Mouse (Mus musculus) heart, embryonic 13.5 days (tissue): ENCODE data around the gene Ugt2b5. TPM values are rescaled to one million over a fixed set of nuclear protein-coding genes. Genes with fewer than 3 reads are reported as not detected.
"Not testable (repeated sequence)": the region's sequence is repeated elsewhere in the genome, so short reads cannot be mapped to it uniquely, and the experiment has no call there.

Experiments used
- ATAC-seq: fragments of 200-750 bp; cut with Nextera tagmentation; 2 replicates; pipeline ENCODE4 v1.8.0; 2017; ENCODE audit warnings: moderate TSS enrichment; ENCODE audit not compliant: insufficient number of reproducible peaks, low FRiP score, low TSS enrichment; ENCODE audit errors: extremely low read depth
- H3K27ac ChIP-seq: fragments of 300-500 bp; sonication (generic); replicated peaks from 2 replicates; pipeline ENCODE4 v1.5.1; 2015; ENCODE audit warnings: moderate library complexity, mild to moderate bottlenecking, inconsistent platforms
- H3K27me3 ChIP-seq: fragments of 300-500 bp; sonication (generic); replicated peaks from 2 replicates; pipeline ENCODE4 v1.6.1; 2015; ENCODE audit warnings: mild to moderate bottlenecking, inconsistent platforms
- H3K36me3 ChIP-seq: fragments of 300-500 bp; sonication (generic); 2 replicates; pipeline ENCODE4 v1.6.1; 2015; ENCODE audit warnings: mild to moderate bottlenecking, inconsistent platforms
- H3K4me1 ChIP-seq: fragments of 300-500 bp; sonication (generic); 2 replicates; pipeline ENCODE4 v1.6.1; 2015; ENCODE audit warnings: inconsistent platforms
- H3K4me2 ChIP-seq: fragments of 300-500 bp; sonication (generic); 2 replicates; pipeline ENCODE4 v1.6.1; 2015; ENCODE audit warnings: inconsistent platforms, mild to moderate bottlenecking, moderate library complexity
- H3K4me3 ChIP-seq: fragments of 300-500 bp; sonication (generic); 2 replicates; pipeline ENCODE4 v1.5.1; 2015; ENCODE audit warnings: moderate library complexity, mild to moderate bottlenecking, inconsistent platforms
- H3K9ac ChIP-seq: fragments of 300-500 bp; sonication (generic); 2 replicates; pipeline ENCODE4 v1.6.1; 2015; ENCODE audit warnings: inconsistent platforms, mild to moderate bottlenecking, moderate library complexity
- H3K9me3 ChIP-seq: fragments of 300-500 bp; sonication (generic); 2 replicates; pipeline ENCODE4 v1.6.1; 2016; ENCODE audit warnings: inconsistent platforms
- WGBS: fragments of 180-500 bp; shearing (Covaris S2); methylation state at CpG from one replicate; pipeline ENCODE4 v1.1.7; 2015; ENCODE audit warnings: mixed read lengths; 5-methylcytosine and 5-hydroxymethylcytosine counted together
- polyA plus RNA-seq: library from polyadenylated mRNA; unstranded; fragments of >200 nt; fragmentation: Nextera tagmentation; extraction: Ambion mirVana; gene quantifications from 2 replicates; pipeline ENCODE4 v1.2.1, GENCODE M21; 2015

The Ugt2b5 gene
- polyA plus RNA-seq, result 0.28 TPM in 1 of 2 replicates, not detected in the other

- WGBS, result 82% methylated on average over 2 of the region's 2 CpGs
- not testable (repeated sequence) for ATAC-seq, H3K9ac ChIP-seq, H3K9me3 ChIP-seq, H3K4me1 ChIP-seq, H3K36me3 ChIP-seq, H3K27me3 ChIP-seq, H3K4me3 ChIP-seq, H3K4me2 ChIP-seq, H3K27ac ChIP-seq
These were observed at the start of gene Ugt2b5 for GRCm38 (mm10) chr5:87140196-87140595. Gene Ugt2b5, minus strand, starts transcription at chr5:87140318.

DNA sequence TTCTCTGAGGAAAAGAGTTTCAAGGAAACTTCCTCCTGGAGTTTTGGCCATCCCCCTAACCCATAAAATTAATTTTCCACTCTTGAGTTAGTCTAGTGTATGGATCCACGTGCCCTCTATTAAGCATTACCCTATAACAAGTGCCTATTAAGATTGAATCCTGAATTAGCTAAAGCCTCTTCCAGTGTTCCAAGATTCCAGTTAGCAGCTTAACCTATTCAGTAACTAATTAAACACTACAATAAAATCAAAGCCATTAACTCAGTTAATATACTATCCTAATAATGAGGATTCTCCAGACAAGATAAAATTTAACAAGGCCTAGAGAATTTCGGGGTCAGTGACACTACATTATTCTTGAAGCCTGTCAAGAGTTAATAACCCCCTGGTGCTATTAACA is 35.7 kb upstream of the Ugt2b5 start:
- WGBS, result 45% methylated on average over 2 of the region's 2 CpGs
- not testable (repeated sequence) for H3K27ac ChIP-seq, H3K4me1 ChIP-seq, H3K4me3 ChIP-seq, H3K36me3 ChIP-seq, H3K9ac ChIP-seq, ATAC-seq, H3K9me3 ChIP-seq, H3K4me2 ChIP-seq, H3K27me3 ChIP-seq

- 61% methylated on average over 2 of the region's 2 CpGs for WGBS
- ATAC-seq, result no peak
These were observed 34.6 kb upstream of the Ugt2b5 start for GRCm38 (mm10) chr5:87174671-87175070.

DNA sequence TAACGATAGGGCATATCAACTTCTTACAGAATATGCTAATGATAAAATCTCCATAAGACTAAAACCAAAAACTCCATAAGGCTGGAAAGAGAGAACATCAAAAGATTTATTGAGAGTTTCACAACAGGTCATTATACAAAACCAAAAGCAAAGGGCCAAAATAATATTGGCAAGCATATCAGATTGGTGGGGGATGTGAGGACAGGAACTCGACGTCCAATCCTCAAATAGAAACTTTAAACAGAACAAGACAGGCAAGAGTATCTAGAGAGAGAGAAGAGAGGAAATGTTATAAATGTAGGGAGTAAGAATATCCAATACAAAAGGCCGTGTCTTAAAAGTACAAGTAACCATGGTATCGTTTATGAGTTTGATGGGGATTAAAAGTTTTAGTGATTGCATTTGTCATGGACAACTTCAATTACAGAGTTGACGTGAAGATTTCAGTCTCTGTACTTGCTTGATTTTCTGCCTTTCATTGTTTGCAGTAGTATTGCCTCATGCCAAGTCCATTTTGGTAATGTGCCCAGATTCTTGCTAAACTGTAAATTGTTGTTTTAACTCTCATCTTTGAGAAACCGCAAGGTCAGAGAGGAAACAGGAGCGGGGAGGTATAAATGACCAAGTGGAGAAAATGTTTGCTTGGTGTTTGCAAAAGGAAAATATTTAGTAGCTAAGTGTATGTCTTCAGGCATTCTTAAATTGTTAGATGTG is 7.8 kb upstream of the Ugt2b5 start:
- Histone ChIP-seq H3K9me3 (no peaks in the 10 kb centered on the region), H3K27me3 (no peaks in the 10 kb centered on the region), H3K4me1 (no peaks in the 10 kb centered on the region), H3K9ac (no peak overlapping the region), H3K4me3 (no peak overlapping the region), H3K27ac (no peak overlapping the region), H3K4me2 (no peak overlapping the region), H3K36me3 (no peaks in the 10 kb centered on the region)
- no peak for ATAC-seq
- 70% methylated on average over 8 of the region's 8 CpGs for WGBS

More at GRCm38 (mm10) chr5:87174671-87175070, 34.6 kb upstream of the Ugt2b5 start:
- no peak overlapping the region for H3K27ac ChIP-seq
- no peaks in the 10 kb centered on the region for H3K36me3 ChIP-seq
- no peak overlapping the region for H3K4me3 ChIP-seq
- no peak overlapping the region for H3K4me2 ChIP-seq
- H3K4me1 ChIP-seq, result no peaks in the 10 kb centered on the region
- no peaks in the 10 kb centered on the region for H3K9me3 ChIP-seq
- no peaks in the 10 kb centered on the region for H3K27me3 ChIP-seq
- no peak overlapping the region for H3K9ac ChIP-seq

- Histone ChIP-seq H3K4me2 (no peak overlapping the region), H3K27ac (no peak overlapping the region), H3K36me3 (no peaks in the 10 kb centered on the region), H3K27me3 (no peaks in the 10 kb centered on the region), H3K4me3 (no peak overlapping the region), H3K4me1 (no peaks in the 10 kb centered on the region), H3K9ac (no peak overlapping the region), H3K9me3 (no peaks in the 10 kb centered on the region)
- no peak for ATAC-seq
- WGBS, result 41% methylated on average over 3 of the region's 3 CpGs
These were observed 2.8 kb upstream of the Ugt2b5 start for GRCm38 (mm10) chr5:87142865-87143456.

DNA sequence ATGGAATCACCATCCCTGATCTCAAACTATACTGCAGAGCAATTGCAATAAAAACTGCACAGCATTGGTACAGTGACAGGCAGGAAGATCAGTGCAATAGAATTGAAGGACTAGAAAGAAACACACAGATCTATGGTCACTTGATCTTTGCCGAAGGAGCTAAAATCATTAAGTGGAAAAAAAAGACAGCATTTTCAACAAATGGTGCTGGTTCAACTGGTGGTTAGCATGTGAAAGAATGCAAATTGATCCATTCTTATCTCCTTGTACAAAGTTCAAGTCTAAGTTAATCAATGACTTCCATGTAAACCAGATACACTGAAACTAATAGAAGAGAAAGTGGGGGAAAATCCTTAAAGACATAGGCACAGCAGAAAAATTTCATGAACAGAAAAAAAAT is 36.4 kb downstream of the Ugt2b5 start:
- 88% methylated on average over 1 of the region's 1 CpGs for WGBS

DNA sequence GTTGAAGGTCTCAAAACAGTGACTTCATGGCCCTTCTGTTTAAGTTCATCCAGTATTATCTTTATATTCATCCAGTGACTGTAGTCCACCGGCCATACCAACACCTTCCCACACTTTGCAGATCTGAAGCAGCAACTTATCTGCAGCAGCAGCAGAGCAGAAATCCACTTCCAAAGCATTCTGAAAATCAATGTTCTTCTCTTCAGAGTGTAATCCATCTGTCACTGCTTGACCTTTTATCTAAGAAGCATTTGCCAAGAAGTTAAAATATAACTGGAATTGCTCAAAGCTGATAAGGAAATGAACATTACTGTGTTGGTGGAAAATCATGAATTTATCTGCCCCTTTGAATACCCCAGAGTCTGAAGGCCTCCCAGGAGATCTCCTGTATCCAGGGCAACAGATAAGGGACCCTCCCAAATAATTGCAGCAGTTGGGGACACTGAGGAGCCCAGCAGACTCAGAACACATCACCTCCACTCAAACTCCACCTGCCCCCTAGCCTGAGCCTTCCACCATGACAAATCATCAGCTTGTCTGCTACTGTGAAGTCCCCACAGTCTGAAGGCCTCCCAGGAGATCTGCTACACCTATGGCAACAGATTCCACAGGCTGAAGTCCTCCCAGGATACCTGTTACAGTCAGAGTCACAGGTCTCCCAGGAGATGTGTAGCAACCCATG is 47.6 kb downstream of the Ugt2b5 start, which contains the start of gene Ugt2b36:
Gene Ugt2b36 (minus strand): TSS at position 210 of the 682 bp plus-strand sequence.
- no peak within 1 kb of the TSS for H3K9ac ChIP-seq
- ATAC-seq, result no peak
- 46% methylated on average over 1 of the region's 1 CpGs for WGBS
- no peak within 1 kb of the TSS for H3K27ac ChIP-seq
- H3K36me3 ChIP-seq, result no peaks in the 10 kb centered on the region
- H3K4me2 ChIP-seq, result no peak within 1 kb of the TSS
- H3K9me3 ChIP-seq, result no peaks in the 10 kb centered on the region
- no peaks in the 10 kb centered on the region for H3K27me3 ChIP-seq
- H3K4me1 ChIP-seq, result no peaks in the 10 kb centered on the region
- no peak within 1 kb of the TSS for H3K4me3 ChIP-seq

More for the DNA sequence above, 36.4 kb downstream of the Ugt2b5 start:
- not testable (repeated sequence) for H3K9me3 ChIP-seq, ATAC-seq, H3K36me3 ChIP-seq, H3K27ac ChIP-seq, H3K9ac ChIP-seq, H3K27me3 ChIP-seq, H3K4me2 ChIP-seq, H3K4me3 ChIP-seq, H3K4me1 ChIP-seq

- no peak overlapping the region for H3K9ac ChIP-seq
- no peak for ATAC-seq
- H3K36me3 ChIP-seq, result no peaks in the 10 kb centered on the region
- no peak overlapping the region for H3K4me2 ChIP-seq
- no peak overlapping the region for H3K27ac ChIP-seq
- H3K4me3 ChIP-seq, result no peak overlapping the region
- no peaks in the 10 kb centered on the region for H3K27me3 ChIP-seq
- no peaks in the 10 kb centered on the region for H3K9me3 ChIP-seq
- H3K4me1 ChIP-seq, result no peaks in the 10 kb centered on the region
These were observed 49.0 kb downstream of the Ugt2b5 start for GRCm38 (mm10) chr5:87091111-87091510.

GRCm38 (mm10) chr5:87089264-87089663 is 50.9 kb downstream of the Ugt2b5 start:
- Histone ChIP-seq H3K4me3 (no peak overlapping the region), H3K27me3 (no peaks in the 10 kb centered on the region), H3K9ac (no peak overlapping the region), H3K9me3 (no peaks in the 10 kb centered on the region), H3K36me3 (no peaks in the 10 kb centered on the region), H3K4me1 (no peaks in the 10 kb centered on the region), H3K4me2 (no peak overlapping the region), H3K27ac (no peak overlapping the region)
- ATAC-seq, result no peak

DNA sequence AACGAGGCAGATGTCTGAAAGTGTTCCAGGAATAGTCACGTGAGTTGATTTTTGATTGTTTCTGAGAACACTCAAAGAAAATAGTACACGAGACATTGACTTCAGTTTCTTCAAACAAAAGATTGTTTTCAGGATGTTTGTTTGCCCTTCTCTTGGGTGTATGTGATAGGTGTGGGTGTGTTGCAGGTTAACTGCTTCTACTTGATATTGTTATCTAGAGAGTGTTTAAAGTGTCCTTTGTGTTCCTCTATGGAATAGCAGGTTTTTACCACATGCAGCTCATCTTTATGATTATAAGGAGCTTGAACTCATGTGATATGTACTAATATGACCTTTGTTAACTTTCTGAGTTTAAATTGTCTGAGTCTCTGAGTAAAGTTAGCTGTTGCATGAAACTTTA is 53.8 kb downstream of the Ugt2b5 start:
- Histone ChIP-seq H3K4me3 (no peak overlapping the region), H3K4me1 (no peaks in the 10 kb centered on the region), H3K9ac (no peak overlapping the region), H3K36me3 (no peaks in the 10 kb centered on the region), H3K9me3 (no peaks in the 10 kb centered on the region), H3K4me2 (no peak overlapping the region), H3K27ac (no peak overlapping the region), H3K27me3 (no peaks in the 10 kb centered on the region)
- ATAC-seq, result no peak
- 59% methylated on average over 3 of the region's 3 CpGs for WGBS
